Mouse (Mus musculus) NIH3T3 (cell line): ENCODE measurements around the gene Ugcg.
"Not testable (repeated sequence)": the region's sequence is repeated elsewhere in the genome, so short reads cannot be mapped to it uniquely, and the experiment has no call there.

ENCODE experiments used
- DNase-seq: peaks from one replicate; pipeline ENCODE4 v3.0.0-alpha.2; 2012; ENCODE audit warnings: low read depth

The Ugcg gene

DNA sequence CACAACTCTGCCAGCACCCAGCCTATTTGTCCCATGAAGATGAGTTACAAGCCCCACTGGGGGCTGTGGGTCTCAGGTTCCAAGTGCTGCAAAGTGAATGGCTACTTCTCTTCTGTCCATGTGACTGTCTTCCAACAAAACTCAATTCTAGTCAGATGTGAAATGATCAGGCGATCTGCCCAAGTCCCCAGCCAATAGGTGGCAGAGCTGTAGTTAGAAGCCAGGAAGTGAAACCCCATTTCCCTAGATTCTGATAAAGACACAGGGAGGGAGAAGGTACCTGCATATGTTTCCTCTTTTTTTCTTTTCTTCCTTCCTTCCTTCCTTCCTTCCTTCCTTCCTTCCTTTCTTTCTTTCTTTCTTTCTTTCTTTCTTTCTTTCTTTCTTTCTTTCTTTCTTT is 70.7 kb downstream of the Ugcg start:
- DNase-seq, result peak; percentile 26

DNA sequence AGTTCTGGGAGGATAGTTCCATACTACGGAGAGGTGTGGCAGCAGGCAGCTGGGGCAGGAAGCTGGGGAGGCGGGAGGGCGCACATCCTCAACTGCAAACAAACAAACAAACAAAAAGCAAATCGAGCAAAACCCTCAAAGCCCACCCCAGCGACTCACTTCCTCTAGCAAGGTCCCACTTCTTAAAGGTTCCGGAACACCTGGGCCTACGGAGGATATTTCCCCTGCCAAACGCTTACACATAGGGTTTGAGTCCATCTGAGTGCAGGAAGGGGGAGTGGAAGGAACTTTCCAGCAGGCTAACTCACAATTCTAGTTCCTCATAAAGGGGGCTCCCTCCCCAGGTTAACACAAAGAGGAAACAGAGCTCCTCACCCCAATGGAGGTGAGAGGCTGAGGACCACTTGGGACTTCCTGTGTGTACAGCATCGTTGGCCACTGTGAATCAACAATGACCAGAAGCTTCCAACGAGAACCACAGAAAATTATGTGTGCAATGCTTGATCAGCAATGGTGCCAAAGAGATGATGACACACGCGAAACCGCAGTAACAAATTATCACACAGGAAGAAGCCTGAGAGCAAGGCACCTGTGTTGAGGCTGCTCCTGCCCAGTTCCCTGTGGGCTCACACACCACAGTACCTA is 71.9 kb downstream of the Ugcg start:
- no peak for DNase-seq

DNA sequence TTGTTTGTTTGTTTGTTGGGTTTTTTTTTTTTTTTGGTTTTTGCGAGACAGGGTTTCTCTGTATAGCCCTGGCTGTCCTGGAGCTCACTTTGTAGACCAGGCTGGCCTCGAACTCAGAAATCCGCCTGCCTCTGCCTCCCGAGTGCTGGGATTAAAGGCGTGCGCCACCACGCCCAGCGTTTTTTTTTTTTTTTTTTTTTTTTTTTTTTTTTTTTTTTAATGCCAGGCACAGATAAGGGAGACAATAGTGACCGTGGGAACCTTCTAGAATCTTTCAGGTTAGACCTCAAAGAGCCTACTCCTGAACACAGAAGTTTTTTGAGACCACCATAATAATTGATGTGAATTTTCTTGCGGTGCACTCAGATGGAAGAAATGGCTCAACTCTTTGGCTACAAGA is 72.5 kb downstream of the Ugcg start:
- DNase-seq, result not testable (repeated sequence)

DNA sequence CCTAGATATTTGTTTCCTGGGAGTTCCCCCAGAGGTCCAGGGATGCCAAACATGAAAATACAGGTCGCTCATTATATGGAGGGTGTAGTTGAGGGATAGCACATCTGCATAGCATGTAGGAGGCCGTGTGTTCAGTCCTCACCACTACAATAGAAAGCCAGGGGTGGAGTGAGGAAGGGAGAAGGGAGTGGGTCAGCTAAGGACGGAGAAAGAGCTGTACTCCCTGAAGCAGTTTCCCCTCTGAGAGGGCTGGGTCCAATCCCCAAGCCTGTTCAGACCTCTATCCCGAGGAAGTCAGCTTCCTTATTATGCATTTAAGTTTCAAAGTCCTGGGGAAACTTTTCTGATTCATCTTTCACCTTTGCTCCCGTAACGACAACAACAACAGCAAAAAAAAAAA is 73.1 kb downstream of the Ugcg start:
- DNase-seq, result no peak

DNA sequence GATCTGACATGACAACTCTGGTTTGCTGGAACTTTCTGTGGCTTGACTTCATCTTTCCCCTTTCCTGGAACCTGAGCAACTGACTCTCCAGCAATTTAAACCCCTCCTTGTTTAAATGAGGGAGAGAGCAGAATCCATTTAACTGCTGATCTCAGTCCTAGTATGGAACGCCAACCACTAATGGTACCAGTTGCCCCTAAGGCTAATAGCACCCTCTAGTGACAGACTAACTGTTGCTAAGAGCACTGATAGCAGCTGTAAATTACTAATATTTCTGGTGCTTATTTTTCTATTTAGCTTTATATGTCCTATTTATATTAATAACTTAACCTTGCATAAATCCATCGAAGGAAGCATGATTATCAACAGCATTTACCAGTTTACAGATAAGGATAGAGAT is 74.4 kb downstream of the Ugcg start:
- DNase-seq, result peak; percentile 36

DNA sequence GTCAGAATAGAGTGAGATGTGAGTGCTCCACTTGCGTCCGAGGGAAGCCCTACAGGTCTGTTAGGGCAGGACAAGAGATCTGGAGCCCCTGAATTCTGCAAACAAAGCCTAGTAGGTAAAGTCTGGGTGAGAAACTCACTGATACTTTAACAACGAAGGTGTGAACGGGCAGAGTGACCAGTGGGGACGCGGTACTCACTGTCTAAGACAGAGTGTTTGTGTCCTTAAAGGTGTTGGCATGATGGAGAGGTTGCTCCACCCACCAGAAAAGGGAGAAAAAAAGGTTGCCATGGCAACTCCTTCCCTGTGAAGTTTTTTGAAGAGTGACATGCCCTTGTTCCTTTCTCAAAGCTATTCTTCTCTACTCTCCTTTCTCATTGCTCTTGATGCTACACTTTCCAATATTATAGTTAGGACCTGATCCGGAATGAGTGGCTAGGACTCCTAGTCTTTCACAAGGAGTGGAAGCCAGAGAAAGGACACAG is 75.6 kb downstream of the Ugcg start:
- no peak for DNase-seq

DNA sequence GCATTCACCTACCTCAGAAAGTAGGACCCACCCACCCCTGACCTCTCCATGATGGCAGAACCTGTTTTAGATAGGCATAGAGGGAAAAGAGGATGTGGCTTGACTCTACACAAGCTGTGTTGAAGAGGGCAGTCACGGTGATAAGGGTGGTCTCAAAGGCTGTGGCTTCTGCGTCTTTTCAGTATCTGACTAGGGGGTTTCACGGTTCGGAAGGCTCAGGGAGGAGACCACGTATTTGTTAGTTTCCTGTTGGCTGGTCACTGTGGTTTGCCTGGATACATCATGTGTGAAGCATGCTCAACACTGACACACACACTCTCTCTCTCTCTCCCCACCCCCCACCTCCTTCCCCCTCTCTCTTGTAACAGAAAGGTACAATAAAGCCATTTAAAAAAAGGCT is 76.1 kb downstream of the Ugcg start:
- no peak for DNase-seq

DNA sequence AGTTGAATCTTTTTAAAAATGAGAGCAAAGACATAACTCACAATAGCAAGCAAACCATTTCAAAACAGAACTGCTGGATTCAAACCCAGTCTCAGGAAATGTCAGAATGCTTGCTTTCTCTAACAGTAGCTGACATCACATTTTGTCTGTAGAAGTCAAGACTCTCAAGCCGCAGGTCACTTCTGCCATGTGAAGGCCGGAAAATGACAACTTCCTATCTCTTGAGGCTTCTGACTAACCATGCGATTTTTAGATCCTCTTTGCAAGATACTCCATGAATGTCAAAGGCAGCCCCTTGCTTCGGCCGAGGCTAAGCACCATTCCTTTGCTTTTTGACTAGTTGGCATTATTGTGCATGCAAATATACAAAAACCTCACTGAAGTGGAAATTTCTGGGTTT is 76.6 kb downstream of the Ugcg start:
- DNase-seq, result no peak
